Mouse (Mus musculus) stomach, postnatal 0 days (tissue): ENCODE results near the gene Fam163a. TPM values are rescaled to one million over a fixed set of nuclear protein-coding genes. Genes with fewer than 3 reads are reported as not detected.
"Not testable (repeated sequence)": the region's sequence is repeated elsewhere in the genome, so short reads cannot be mapped to it uniquely, and the experiment has no call there.

ENCODE experiments used
- ATAC-seq: fragments of 200-750 bp; cut with Nextera tagmentation; 2 replicates; pipeline ENCODE4 v1.8.0; 2017; ENCODE audit not compliant: low FRiP score, low TSS enrichment
- DNase-seq: peaks from one replicate; pipeline ENCODE4 v3.0.0-alpha.2; 2016; ENCODE audit warnings: low spot score
- H3K27ac ChIP-seq: fragments of 300-500 bp; sonication (generic); replicated peaks from 2 replicates; pipeline ENCODE4 v1.5.1; 2014; ENCODE audit warnings: mild to moderate bottlenecking, control low read depth
- H3K27me3 ChIP-seq: fragments of 300-500 bp; sonication (generic); 2 replicates; pipeline ENCODE4 v1.6.1; 2014; ENCODE audit warnings: low read length; ENCODE audit not compliant: control insufficient read depth, insufficient read depth
- H3K36me3 ChIP-seq: fragments of 300-500 bp; sonication (generic); 2 replicates; pipeline ENCODE4 v1.6.1; 2014; ENCODE audit warnings: low read length, mixed read lengths; ENCODE audit not compliant: control insufficient read depth, insufficient read depth
- H3K4me1 ChIP-seq: fragments of 300-500 bp; sonication (generic); replicated peaks from 2 replicates; pipeline ENCODE4 v1.6.1; 2014; ENCODE audit warnings: antibody characterized with exemption; ENCODE audit not compliant: control insufficient read depth, insufficient read depth
- H3K4me2 ChIP-seq: fragments of 300-500 bp; sonication (generic); replicated peaks from 2 replicates; pipeline ENCODE4 v1.6.1; 2014; ENCODE audit warnings: low read depth, mild to moderate bottlenecking, control low read depth, moderate library complexity
- H3K4me3 ChIP-seq: fragments of 300-500 bp; sonication (generic); 2 replicates; pipeline ENCODE4 v1.5.1; 2014; ENCODE audit warnings: low read depth, low read length, control low read depth
- H3K9ac ChIP-seq: fragments of 300-500 bp; sonication (generic); 2 replicates; pipeline ENCODE4 v1.6.1; 2014; ENCODE audit warnings: mild to moderate bottlenecking, low read length, control low read depth, mixed read lengths
- H3K9me3 ChIP-seq: fragments of 300-500 bp; sonication (generic); 2 replicates; pipeline ENCODE4 v1.6.1; 2016; ENCODE audit warnings: low read length; ENCODE audit not compliant: control insufficient read depth
- CTCF ChIP-seq: IDR thresholded peaks from 2 replicates; pipeline ENCODE4 v1.5.1; 2016; ENCODE audit warnings: antibody characterized with exemption, low read depth, mild to moderate bottlenecking, moderate library complexity
- EP300 ChIP-seq: optimal IDR thresholded peaks from 2 replicates; pipeline ENCODE3; 2016; ENCODE audit warnings: antibody characterized with exemption
- WGBS: fragments of 180-500 bp; shearing (Covaris S2); extraction: QIAGEN DNeasy Blood & Tissue Kit; methylation state at CpG from one replicate; pipeline ENCODE4 v1.1.7; 2014; 5-methylcytosine and 5-hydroxymethylcytosine counted together
- polyA plus RNA-seq: library from polyadenylated mRNA; unstranded; fragments of >200 nt; fragmentation: Nextera tagmentation; extraction: Ambion mirVana; gene quantifications from 2 replicates; pipeline ENCODE4 v1.2.1, GENCODE M21; 2015

Gene Fam163a
- polyA plus RNA-seq, 1 experiment from 2014 or later: 1.2 TPM

- H3K4me1 ChIP-seq: no peaks in the 10 kb centered on the region; the same call in 1 of the 2 replicates
- WGBS: under 1% methylated on average over 22 of the region's 22 CpGs
- H3K4me3 ChIP-seq: peak overlapping the region; percentile 46
- no peaks in the 10 kb centered on the region for H3K27me3 ChIP-seq
- H3K4me2 ChIP-seq: peak overlapping the region; percentile 58
- no peaks in the 10 kb centered on the region for H3K9me3 ChIP-seq
- TF ChIP-seq EP300 (no peak), CTCF (peak; percentile 10; the same call in 1 of the 2 replicates)
- H3K36me3 ChIP-seq: 0 out of 2 replicates have a peak, but pooled peaks cover 3% of the 10 kb centered on the region
- DNase-seq (peak; percentile 96), ATAC-seq (peak; percentile 80)
- H3K9ac ChIP-seq: peak overlapping the region; percentile 31
- H3K27ac ChIP-seq: peak overlapping the region; percentile 58
These were observed 164.0 kb downstream of the Fam163a start for GRCm38 (mm10) chr1:156040731-156041401.

GRCm38 (mm10) chr1:156039989-156040388 is 164.8 kb downstream of the Fam163a start:
- H3K4me3 ChIP-seq, H3K9ac ChIP-seq, ATAC-seq, H3K36me3 ChIP-seq, H3K9me3 ChIP-seq, H3K27me3 ChIP-seq, DNase-seq, H3K4me1 ChIP-seq, H3K4me2 ChIP-seq: not testable (repeated sequence)
- H3K27ac ChIP-seq: peak overlapping the region; percentile 58; the same call in 1 of the 2 replicates
- 67% methylated on average over 7 of the region's 7 CpGs for WGBS
- TF ChIP-seq CTCF: peak; percentile 48

- TF ChIP-seq CTCF: no peak
- TF ChIP-seq EP300: no peak
- H3K27me3 ChIP-seq: no peaks in the 10 kb centered on the region
- WGBS: 9% methylated on average over 5 of the region's 5 CpGs
- peak overlapping the region; percentile 82; the same call in 1 of the 2 replicates for H3K4me3 ChIP-seq
- ATAC-seq (no peak), DNase-seq (peak; percentile 39)
- H3K4me2 ChIP-seq: peak overlapping the region; percentile 63
- H3K36me3 ChIP-seq: 0 out of 2 replicates have a peak, but pooled peaks cover 3% of the 10 kb centered on the region
- no peaks in the 10 kb centered on the region for H3K9me3 ChIP-seq
- peaks cover 3% of the 10 kb centered on the region; the same call in 1 of the 2 replicates for H3K4me1 ChIP-seq
- H3K27ac ChIP-seq: peak overlapping the region; percentile 79
- peak overlapping the region; percentile 41 for H3K9ac ChIP-seq
These were observed 167.7 kb downstream of the Fam163a start for GRCm38 (mm10) chr1:156037144-156037583.

- TF ChIP-seq EP300 (peak; percentile 75), CTCF (peak; percentile 85)
- peaks cover 7% of the 10 kb centered on the region for H3K36me3 ChIP-seq
- WGBS: under 1% methylated on average over 58 of the region's 59 CpGs
- peaks cover 3% of the 10 kb centered on the region; the same call in 1 of the 2 replicates for H3K4me1 ChIP-seq
- peak within 1 kb of the TSS; percentile 100 for H3K27ac ChIP-seq
- no peaks in the 10 kb centered on the region for H3K27me3 ChIP-seq
- H3K9ac ChIP-seq: peak within 1 kb of the TSS; percentile 94
- DNase-seq: peak; percentile 97
- ATAC-seq: peak; percentile 94
- no peaks in the 10 kb centered on the region for H3K9me3 ChIP-seq
- peak within 1 kb of the TSS; percentile 82 for H3K4me3 ChIP-seq
- peak within 1 kb of the TSS; percentile 63 for H3K4me2 ChIP-seq
These were observed 168.7 kb downstream of the Fam163a start, which contains the start of gene Tor1aip1 for GRCm38 (mm10) chr1:156035930-156036737. Gene Tor1aip1 (minus strand): TSS chr1:156036480.

GRCm38 (mm10) chr1:156035269-156035929 is 169.4 kb downstream of the Fam163a start, which contains the start of gene Tor1aip2:
Gene Tor1aip2 (plus strand): TSS chr1:156035403.
- DNase-seq (peak; percentile 90), ATAC-seq (peak; percentile 76)
- Histone ChIP-seq H3K4me3 (peak within 1 kb of the TSS; percentile 82), H3K27me3 (no peaks in the 10 kb centered on the region), H3K9me3 (no peaks in the 10 kb centered on the region), H3K36me3 (peaks cover 9% of the 10 kb centered on the region), H3K9ac (peak within 1 kb of the TSS; percentile 94), H3K27ac (peak within 1 kb of the TSS; percentile 100), H3K4me1 (peaks cover 3% of the 10 kb centered on the region; the same call in 1 of the 2 replicates), H3K4me2 (peak within 1 kb of the TSS; percentile 63)
- under 1% methylated on average over 58 of the region's 59 CpGs for WGBS
- no peak for TF ChIP-seq EP300
- TF ChIP-seq CTCF: no peak
